Mouse (Mus musculus): ENCODE measurements at regions not wholly inside any gene's neighbourhood (a gene's known extent, or its start where the extent isn't known, plus 50 kb on each side); places are given as distances from the start of the nearest gene placed in this dataset.

DNA sequence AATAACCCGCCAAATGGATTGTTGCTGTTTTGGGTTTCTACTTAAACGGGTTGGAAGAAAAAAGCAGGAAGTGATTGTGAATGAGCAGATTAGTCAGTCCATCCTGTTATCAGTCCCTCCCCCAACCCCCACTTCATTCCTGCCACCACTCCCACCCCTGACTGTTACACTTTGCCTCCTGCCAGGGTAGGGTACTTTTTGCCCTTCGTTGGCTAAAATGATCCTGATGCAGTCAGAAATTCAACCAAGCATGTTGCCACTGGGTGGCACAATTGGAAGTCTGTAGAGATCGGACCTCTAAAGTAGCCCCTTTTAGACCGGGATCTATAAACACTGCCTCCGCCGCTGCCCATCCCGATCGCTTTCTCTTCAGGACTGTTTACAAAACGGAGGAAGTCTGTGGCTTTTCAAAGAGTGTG lies 96.0 kb upstream of the Jazf1 start:
- no peaks in the 10 kb centered on the region for H3K9me3 ChIP-seq (ENCODE audit: control insufficient read depth, low read length)
- 0 out of 2 replicates have a peak, but pooled peaks cover 3% of the 10 kb centered on the region for H3K4me1 ChIP-seq (replicated peaks; ENCODE audit: control insufficient read depth, insufficient read depth, low read length)
- H3K27me3 ChIP-seq (replicated peaks; ENCODE audit: control insufficient read depth, insufficient read depth, low read length), result no peaks in the 10 kb centered on the region
- peak overlapping the region; percentile 43 for H3K4me2 ChIP-seq (ENCODE audit: low read length)
- H3K36me3 ChIP-seq (ENCODE audit: control insufficient read depth, insufficient read depth, low read length), result no peaks in the 10 kb centered on the region
- no peak overlapping the region for H3K27ac ChIP-seq (ENCODE audit: low read depth)
- WGBS, result 8% methylated on average over 10 of the region's 10 CpGs
- H3K4me3 ChIP-seq (ENCODE audit: low read depth, low read length), result no peak overlapping the region
- no peak overlapping the region for H3K9ac ChIP-seq (ENCODE audit: low read length)
- DNase-seq (ENCODE audit: low spot score), result peak; percentile 67
- no peak for ATAC-seq (replicated peaks; ENCODE audit: low FRiP score, low TSS enrichment, low read depth)

DNA sequence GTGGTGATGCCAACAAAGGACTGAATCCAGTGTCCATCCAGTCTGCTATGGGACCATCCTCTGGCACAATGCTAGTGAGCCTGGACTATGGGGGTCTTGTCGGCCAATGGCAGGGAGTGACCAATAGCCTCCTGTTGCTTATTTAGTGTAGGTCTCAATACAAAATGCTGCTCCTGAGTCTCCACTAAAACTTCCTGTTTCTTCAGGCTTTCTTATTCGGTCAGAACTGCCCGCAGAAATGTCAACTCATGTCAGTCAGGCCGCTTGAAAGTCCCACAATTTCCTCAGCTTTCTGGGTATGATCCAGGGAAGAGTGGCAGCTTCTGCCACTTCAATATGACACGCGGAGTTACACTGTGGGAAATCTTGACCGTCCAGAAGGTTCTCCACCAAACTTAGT lies 94.7 kb upstream of the Jazf1 start:
- H3K36me3 ChIP-seq (ENCODE audit: control insufficient read depth, insufficient read depth, low read length), result no peaks in the 10 kb centered on the region
- H3K4me2 ChIP-seq (ENCODE audit: low read length), result no peak overlapping the region
- H3K27me3 ChIP-seq (replicated peaks; ENCODE audit: control insufficient read depth, insufficient read depth, low read length), result no peaks in the 10 kb centered on the region
- DNase-seq (ENCODE audit: low spot score), result no peak
- H3K4me3 ChIP-seq (ENCODE audit: low read depth, low read length), result no peak overlapping the region
- 94% methylated on average over 7 of the region's 7 CpGs for WGBS
- no peaks in the 10 kb centered on the region for H3K9me3 ChIP-seq (ENCODE audit: control insufficient read depth, low read length)
- H3K27ac ChIP-seq (ENCODE audit: low read depth), result no peak overlapping the region
- ATAC-seq (replicated peaks; ENCODE audit: low FRiP score, low TSS enrichment, low read depth), result no peak
- 0 out of 2 replicates have a peak, but pooled peaks cover 3% of the 10 kb centered on the region for H3K4me1 ChIP-seq (replicated peaks; ENCODE audit: control insufficient read depth, insufficient read depth, low read length)
- no peak overlapping the region for H3K9ac ChIP-seq (ENCODE audit: low read length)

DNA sequence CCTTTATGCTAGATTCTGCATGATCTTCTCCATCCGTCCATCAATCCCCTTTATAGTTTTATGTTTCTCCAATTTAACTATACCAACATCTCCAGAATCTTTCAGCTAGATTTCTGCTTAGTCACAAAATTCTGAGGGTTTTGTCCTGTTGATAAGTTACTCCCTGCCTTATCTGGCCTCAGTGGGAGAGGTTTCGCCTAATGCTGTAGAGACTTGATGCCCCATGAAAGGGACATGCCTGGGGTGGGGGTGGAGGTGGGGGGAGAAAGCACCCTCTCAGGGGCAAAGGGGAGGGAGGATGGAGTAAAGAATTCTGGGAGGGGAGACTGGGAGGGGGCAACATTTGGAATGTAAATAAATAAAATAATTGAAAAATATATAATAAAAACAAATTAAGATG lies 93.2 kb upstream of the Jazf1 start:
- H3K4me2 ChIP-seq (ENCODE audit: low read length), result no peak overlapping the region
- no peak overlapping the region for H3K27ac ChIP-seq (ENCODE audit: low read depth)
- 0 out of 2 replicates have a peak, but pooled peaks cover 3% of the 10 kb centered on the region for H3K4me1 ChIP-seq (replicated peaks; ENCODE audit: control insufficient read depth, insufficient read depth, low read length)
- H3K36me3 ChIP-seq (ENCODE audit: control insufficient read depth, insufficient read depth, low read length), result no peaks in the 10 kb centered on the region
- no peak overlapping the region for H3K4me3 ChIP-seq (ENCODE audit: low read depth, low read length)
- DNase-seq (ENCODE audit: low spot score), result no peak
- ATAC-seq (replicated peaks; ENCODE audit: low FRiP score, low TSS enrichment, low read depth), result no peak
- 87% methylated on average over 2 of the region's 2 CpGs for WGBS
- H3K9me3 ChIP-seq (ENCODE audit: control insufficient read depth, low read length), result no peaks in the 10 kb centered on the region
- H3K27me3 ChIP-seq (replicated peaks; ENCODE audit: control insufficient read depth, insufficient read depth, low read length), result no peaks in the 10 kb centered on the region
- no peak overlapping the region for H3K9ac ChIP-seq (ENCODE audit: low read length)

DNA sequence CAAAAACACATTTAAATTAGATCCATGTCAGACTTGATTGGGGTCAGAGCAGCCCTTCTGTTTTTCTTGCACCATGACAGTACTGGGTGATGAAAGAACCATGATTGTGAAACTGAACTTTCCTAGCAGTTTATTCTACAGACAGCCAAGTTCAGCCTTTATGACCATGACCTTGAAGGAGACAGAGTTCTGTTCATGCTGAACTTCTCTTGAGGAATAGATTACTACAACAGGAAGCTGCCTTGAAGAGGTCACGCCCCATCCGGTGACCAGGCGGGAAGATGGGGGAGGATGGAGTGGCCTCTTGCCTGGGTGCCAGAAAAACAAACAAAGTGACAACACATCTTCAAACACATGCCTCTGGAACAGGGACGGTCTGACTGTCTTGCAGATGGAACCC lies 86.2 kb upstream of the Jazf1 start:
- H3K4me1 ChIP-seq (replicated peaks; ENCODE audit: control insufficient read depth, insufficient read depth, low read length), result no peaks in the 10 kb centered on the region
- ATAC-seq (replicated peaks; ENCODE audit: low FRiP score, low TSS enrichment, low read depth) (no peak), DNase-seq (ENCODE audit: low spot score) (no peak)
- H3K36me3 ChIP-seq (ENCODE audit: control insufficient read depth, insufficient read depth, low read length), result no peaks in the 10 kb centered on the region
- no peaks in the 10 kb centered on the region for H3K27me3 ChIP-seq (replicated peaks; ENCODE audit: control insufficient read depth, insufficient read depth, low read length)
- no peak overlapping the region for H3K9ac ChIP-seq (ENCODE audit: low read length)
- H3K4me3 ChIP-seq (ENCODE audit: low read depth, low read length), result no peak overlapping the region
- 54% methylated on average over 4 of the region's 4 CpGs for WGBS
- no peaks in the 10 kb centered on the region for H3K9me3 ChIP-seq (ENCODE audit: control insufficient read depth, low read length)
- no peak overlapping the region for H3K4me2 ChIP-seq (ENCODE audit: low read length)
- no peak overlapping the region for H3K27ac ChIP-seq (ENCODE audit: low read depth)

DNA sequence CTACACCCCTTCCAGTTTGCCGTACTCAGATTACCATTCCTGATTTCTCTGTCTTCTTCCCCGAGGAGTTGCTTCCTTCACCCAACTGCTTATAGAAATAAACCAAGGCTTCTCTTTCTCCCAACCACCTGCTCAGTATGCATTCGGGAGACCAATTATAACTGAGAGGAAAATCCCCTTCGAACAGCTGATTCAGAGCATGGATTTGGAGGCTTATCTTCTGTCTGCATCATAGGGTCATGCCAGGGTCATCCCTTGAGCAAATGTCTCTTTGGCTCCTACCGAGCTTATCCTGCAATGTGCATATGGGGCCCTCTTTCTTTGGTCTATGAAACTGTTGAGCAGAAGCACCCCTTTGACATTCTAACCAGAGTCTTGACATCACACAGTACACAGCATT lies 79.0 kb upstream of the Jazf1 start:
- Histone ChIP-seq H3K4me1 (replicated peaks; ENCODE audit: control insufficient read depth, insufficient read depth, low read length) (no peaks in the 10 kb centered on the region), H3K27ac (ENCODE audit: low read depth) (no peak overlapping the region), H3K9me3 (ENCODE audit: control insufficient read depth, low read length) (no peaks in the 10 kb centered on the region), H3K9ac (ENCODE audit: low read length) (no peak overlapping the region), H3K4me3 (ENCODE audit: low read depth, low read length) (no peak overlapping the region), H3K27me3 (replicated peaks; ENCODE audit: control insufficient read depth, insufficient read depth, low read length) (no peaks in the 10 kb centered on the region), H3K36me3 (ENCODE audit: control insufficient read depth, insufficient read depth, low read length) (no peaks in the 10 kb centered on the region), H3K4me2 (ENCODE audit: low read length) (no peak overlapping the region)
- 45% methylated on average over 5 of the region's 5 CpGs for WGBS
- ATAC-seq (replicated peaks; ENCODE audit: low FRiP score, low TSS enrichment, low read depth) (no peak), DNase-seq (ENCODE audit: low spot score) (no peak)

DNA sequence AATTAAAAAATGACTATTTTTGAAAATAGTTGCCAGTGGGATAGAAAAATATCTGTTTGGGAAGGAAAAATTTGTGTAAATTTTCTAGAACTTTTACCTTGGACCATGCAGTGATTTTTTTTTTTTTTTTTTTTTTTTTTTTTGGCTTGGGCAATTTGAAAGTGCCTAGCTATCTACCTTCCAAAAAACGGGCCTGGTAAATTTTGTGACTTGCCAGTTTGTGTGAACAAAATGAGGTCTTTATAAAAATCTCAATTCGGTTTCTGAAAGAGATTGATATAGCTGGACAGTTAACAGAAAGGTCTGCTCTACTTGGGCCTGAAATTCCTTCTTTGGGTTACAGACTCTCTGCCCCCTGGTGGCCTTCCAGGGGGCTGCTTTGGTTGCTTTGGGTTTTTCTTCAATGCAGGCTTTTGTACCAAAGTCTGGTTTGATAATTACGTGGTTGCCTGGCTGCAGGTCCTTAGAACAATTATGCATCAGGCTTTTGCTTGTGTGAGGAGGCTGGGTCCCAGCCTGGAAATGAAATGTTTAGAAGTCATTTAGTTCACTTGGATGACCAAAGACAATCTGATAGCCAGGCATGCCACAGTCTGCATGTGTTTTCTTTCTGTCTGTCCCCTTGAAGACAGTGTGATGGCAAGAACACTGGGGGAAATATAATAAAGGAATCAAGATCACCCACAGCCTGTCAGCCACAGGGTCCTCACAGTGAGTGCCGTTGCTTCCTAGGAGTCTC lies 75.6 kb upstream of the Jazf1 start:
- no peaks in the 10 kb centered on the region for H3K9me3 ChIP-seq (ENCODE audit: control insufficient read depth, low read length)
- no peaks in the 10 kb centered on the region for H3K36me3 ChIP-seq (ENCODE audit: control insufficient read depth, insufficient read depth, low read length)
- no peaks in the 10 kb centered on the region for H3K4me1 ChIP-seq (replicated peaks; ENCODE audit: control insufficient read depth, insufficient read depth, low read length)
- no peak overlapping the region for H3K9ac ChIP-seq (ENCODE audit: low read length)
- no peak for ATAC-seq (replicated peaks; ENCODE audit: low FRiP score, low TSS enrichment, low read depth)
- WGBS, result 29% methylated on average over 4 of the region's 4 CpGs
- H3K27me3 ChIP-seq (replicated peaks; ENCODE audit: control insufficient read depth, insufficient read depth, low read length), result no peaks in the 10 kb centered on the region
- DNase-seq (ENCODE audit: low spot score), result peak; percentile 67
- no peak overlapping the region for H3K4me2 ChIP-seq (ENCODE audit: low read length)
- no peak overlapping the region for H3K4me3 ChIP-seq (ENCODE audit: low read depth, low read length)
- H3K27ac ChIP-seq (ENCODE audit: low read depth), result no peak overlapping the region

DNA sequence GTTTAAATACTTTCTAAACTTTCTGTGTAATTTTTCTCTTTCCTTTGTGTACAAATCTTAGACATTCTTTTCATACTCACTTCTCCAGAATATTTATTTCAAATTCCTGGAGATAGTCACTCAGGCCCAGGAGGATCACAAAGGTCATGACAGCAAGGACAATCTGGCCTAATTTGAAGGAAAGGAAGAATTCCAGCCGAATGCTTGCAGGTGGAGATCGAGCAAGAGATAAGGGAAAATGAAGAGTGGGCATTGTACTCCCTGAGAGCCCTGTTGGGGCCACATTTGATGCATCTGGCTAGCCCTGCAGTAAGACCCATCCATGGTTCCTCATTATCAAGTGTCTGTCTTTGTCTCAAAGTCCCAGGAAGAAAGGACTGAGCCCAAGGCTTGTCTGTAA lies 66.0 kb upstream of the Jazf1 start:
- Histone ChIP-seq H3K9me3 (ENCODE audit: control insufficient read depth, low read length) (no peaks in the 10 kb centered on the region), H3K27ac (ENCODE audit: low read depth) (no peak overlapping the region), H3K4me3 (ENCODE audit: low read depth, low read length) (no peak overlapping the region), H3K36me3 (ENCODE audit: control insufficient read depth, insufficient read depth, low read length) (no peaks in the 10 kb centered on the region), H3K4me2 (ENCODE audit: low read length) (no peak overlapping the region), H3K9ac (ENCODE audit: low read length) (no peak overlapping the region), H3K4me1 (replicated peaks; ENCODE audit: control insufficient read depth, insufficient read depth, low read length) (no peaks in the 10 kb centered on the region), H3K27me3 (replicated peaks; ENCODE audit: control insufficient read depth, insufficient read depth, low read length) (no peaks in the 10 kb centered on the region)
- WGBS, result 38% methylated on average over 2 of the region's 2 CpGs
- no peak for DNase-seq (ENCODE audit: low spot score)
- ATAC-seq (replicated peaks; ENCODE audit: low FRiP score, low TSS enrichment, low read depth), result no peak

DNA sequence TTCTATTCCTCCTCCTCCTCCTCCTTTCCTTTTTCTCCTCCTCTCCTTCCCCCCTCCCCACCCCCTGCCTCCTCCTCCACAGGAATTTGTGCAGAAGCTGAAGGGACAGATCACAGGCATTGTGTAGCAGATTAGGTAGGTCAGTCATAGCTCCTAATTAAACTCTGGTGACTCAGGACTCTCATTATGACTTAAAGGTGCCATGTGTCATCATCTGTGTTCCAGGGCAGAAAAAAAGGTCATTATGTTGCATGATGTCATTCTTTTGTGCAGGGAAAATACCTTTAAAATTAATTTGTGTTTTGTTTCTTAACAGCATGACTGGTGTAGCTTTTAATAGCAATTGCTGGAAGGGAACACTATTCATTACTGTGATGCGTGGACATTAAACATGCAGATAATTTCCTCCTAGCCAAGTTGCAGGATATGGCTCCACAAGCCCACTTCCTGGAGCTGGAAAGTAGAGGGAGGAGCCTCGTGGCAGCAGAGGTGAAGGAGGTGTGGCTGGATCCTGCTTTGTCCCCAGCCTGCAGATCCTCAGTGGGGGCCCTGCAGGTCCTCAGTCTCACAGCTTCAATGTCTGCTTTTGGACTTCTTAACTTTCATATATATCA lies 62.4 kb upstream of the Jazf1 start:
- no peaks in the 10 kb centered on the region for H3K27me3 ChIP-seq (replicated peaks; ENCODE audit: control insufficient read depth, insufficient read depth, low read length)
- H3K27ac ChIP-seq (ENCODE audit: low read depth), result no peak overlapping the region
- H3K36me3 ChIP-seq (ENCODE audit: control insufficient read depth, insufficient read depth, low read length), result no peaks in the 10 kb centered on the region
- no peak for DNase-seq (ENCODE audit: low spot score)
- WGBS, result 23% methylated on average over 2 of the region's 2 CpGs
- no peaks in the 10 kb centered on the region for H3K4me1 ChIP-seq (replicated peaks; ENCODE audit: control insufficient read depth, insufficient read depth, low read length)
- no peak for ATAC-seq (replicated peaks; ENCODE audit: low FRiP score, low TSS enrichment, low read depth)
- H3K9me3 ChIP-seq (ENCODE audit: control insufficient read depth, low read length), result no peaks in the 10 kb centered on the region
- H3K4me3 ChIP-seq (ENCODE audit: low read depth, low read length), result no peak overlapping the region
- no peak overlapping the region for H3K4me2 ChIP-seq (ENCODE audit: low read length)
- no peak overlapping the region for H3K9ac ChIP-seq (ENCODE audit: low read length)

DNA sequence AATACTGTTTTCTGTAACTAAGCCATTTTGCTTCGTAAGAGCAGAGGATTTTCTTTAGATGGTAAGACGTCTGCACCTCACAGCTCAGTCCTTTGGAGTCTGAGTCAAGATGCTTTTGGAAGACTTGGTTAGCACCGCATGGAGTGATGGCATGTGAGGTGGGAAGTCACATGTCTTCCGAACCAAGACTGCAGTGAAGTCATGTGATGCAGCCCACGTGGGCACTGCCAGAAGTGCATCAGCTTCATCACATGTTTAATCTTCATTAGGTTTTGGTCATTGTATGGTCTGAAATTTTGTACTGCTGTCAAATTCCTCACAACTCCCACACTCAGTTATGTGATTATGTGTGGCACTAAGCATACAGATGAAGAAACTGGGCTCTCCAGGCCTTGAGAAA lies 58.3 kb upstream of the Jazf1 start:
- no peak overlapping the region for H3K27ac ChIP-seq (ENCODE audit: low read depth)
- DNase-seq (ENCODE audit: low spot score) (no peak), ATAC-seq (replicated peaks; ENCODE audit: low FRiP score, low TSS enrichment, low read depth) (no peak)
- 83% methylated on average over 5 of the region's 5 CpGs for WGBS
- H3K4me3 ChIP-seq (ENCODE audit: low read depth, low read length), result no peak overlapping the region
- no peaks in the 10 kb centered on the region for H3K36me3 ChIP-seq (ENCODE audit: control insufficient read depth, insufficient read depth, low read length)
- H3K4me2 ChIP-seq (ENCODE audit: low read length), result no peak overlapping the region
- no peaks in the 10 kb centered on the region for H3K4me1 ChIP-seq (replicated peaks; ENCODE audit: control insufficient read depth, insufficient read depth, low read length)
- no peaks in the 10 kb centered on the region for H3K9me3 ChIP-seq (ENCODE audit: control insufficient read depth, low read length)
- no peak overlapping the region for H3K9ac ChIP-seq (ENCODE audit: low read length)
- H3K27me3 ChIP-seq (replicated peaks; ENCODE audit: control insufficient read depth, insufficient read depth, low read length), result no peaks in the 10 kb centered on the region
